Mouse (Mus musculus): ENCODE data around the gene Zfp36l1.

GRCm38 (mm10) chr12:80110546-80110870 lies 2.3 kb downstream of the Zfp36l1 start:
- TF ChIP-seq CTCF (IDR thresholded peaks at IDR 0.05) = no peak
- 0 out of 2 replicates have a peak, but pooled peaks have one; percentile 31 for TF ChIP-seq POLR2A (IDR thresholded peaks at IDR 0.05; ENCODE audit: insufficient read depth, low read depth, low read length)

All from heart, adult 2 months (tissue).